Mouse (Mus musculus) forebrain, postnatal 0 days (tissue): ENCODE results near the gene Wdr75. TPM values are rescaled to one million over a fixed set of nuclear protein-coding genes. Genes with fewer than 3 reads are reported as not detected.
A peak's percentile ranks its signal among the peaks of the same experiment; 100 is the strongest.

Experiments
- ATAC-seq: fragments of 200-750 bp; cut with Nextera tagmentation; 2 replicates; pipeline ENCODE4 v1.8.0; 2017; ENCODE audit warnings: mild to moderate bottlenecking, moderate library complexity
- DNase-seq: peaks from one replicate; pipeline ENCODE4 v3.0.0-alpha.2; 2015
- H3K27ac ChIP-seq: fragments of 300-500 bp; sonication (generic); 2 replicates; pipeline ENCODE4 v1.5.1; 2014; ENCODE audit warnings: low read depth, mild to moderate bottlenecking, antibody characterized with exemption, low read length, moderate library complexity, mixed read lengths
- H3K27me3 ChIP-seq: fragments of 300-500 bp; sonication (generic); 2 replicates; pipeline ENCODE4 v1.6.1; 2014; ENCODE audit warnings: mild to moderate bottlenecking, low read length, mixed read lengths; ENCODE audit not compliant: insufficient read depth
- H3K36me3 ChIP-seq: fragments of 300-500 bp; sonication (generic); 2 replicates; pipeline ENCODE4 v1.6.1; 2014; ENCODE audit warnings: mild to moderate bottlenecking, moderate library complexity; ENCODE audit not compliant: insufficient read depth
- H3K4me1 ChIP-seq: fragments of 300-500 bp; sonication (generic); 2 replicates; pipeline ENCODE4 v1.6.1; 2014; ENCODE audit warnings: antibody characterized with exemption; ENCODE audit not compliant: insufficient read depth
- H3K4me2 ChIP-seq: fragments of 300-500 bp; sonication (generic); 2 replicates; pipeline ENCODE4 v1.6.1; 2014; ENCODE audit warnings: low read depth, mild to moderate bottlenecking, moderate library complexity
- H3K4me3 ChIP-seq: fragments of 300-500 bp; sonication (generic); 2 replicates; pipeline ENCODE4 v1.5.1; 2014; ENCODE audit warnings: low read depth, low read length, mixed read lengths
- H3K9ac ChIP-seq: fragments of 300-500 bp; sonication (generic); 2 replicates; pipeline ENCODE4 v1.6.1; 2014; ENCODE audit warnings: mild to moderate bottlenecking
- H3K9me3 ChIP-seq: fragments of 300-500 bp; sonication (generic); 2 replicates; pipeline ENCODE4 v1.6.1; 2016; ENCODE audit warnings: low read length
- CTCF ChIP-seq: sonication (generic); IDR thresholded peaks from 2 replicates; pipeline ENCODE4 v1.5.1; 2016; ENCODE audit warnings: antibody characterized with exemption, control low read depth, low read depth
- WGBS: fragments of 180-500 bp; shearing (Covaris S2); extraction: QIAGEN DNeasy Blood & Tissue Kit; methylation state at CpG from one replicate; pipeline ENCODE4 v1.1.7; 2014; 5-methylcytosine and 5-hydroxymethylcytosine counted together
- polyA plus RNA-seq: library from polyadenylated mRNA; unstranded; fragments of >200 nt; fragmentation: Nextera tagmentation; extraction: Ambion mirVana; gene quantifications from 2 replicates; pipeline ENCODE4 v1.2.1, GENCODE M21; 2015
- total RNA-seq: library from RNA; depleted of rRNA; stranded (reverse); fragments of >200 nt; gene quantifications from 2 replicates; pipeline ENCODE4 v1.2.3, GENCODE M21; 2014

The Wdr75 gene
- total and polyA plus RNA-seq, 2 experiments from 2014 or later, result 38.1 to 145 TPM

DNA sequence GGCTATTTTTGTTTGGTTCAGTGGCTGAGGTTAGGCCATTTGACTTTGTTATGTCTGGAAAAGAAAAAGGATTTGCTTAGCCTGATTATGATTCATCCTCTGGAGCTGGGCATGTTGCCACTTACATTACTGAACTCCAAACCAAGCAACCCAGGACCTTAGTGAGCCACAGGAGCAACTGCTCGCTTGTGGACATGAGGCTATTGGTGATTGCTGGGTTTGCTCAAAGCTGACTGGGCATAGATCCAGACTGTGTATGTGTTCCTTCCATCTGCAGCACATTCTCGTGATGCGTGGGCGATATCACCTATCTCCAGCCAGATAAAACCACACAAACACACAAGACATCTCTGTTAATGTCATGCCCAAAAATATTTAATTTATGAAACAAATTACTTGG lies 42.8 kb downstream of the Wdr75 start:
- Histone ChIP-seq H3K27me3 (no peaks in the 10 kb centered on the region), H3K9ac (no peak overlapping the region), H3K9me3 (no peaks in the 10 kb centered on the region), H3K4me1 (no peaks in the 10 kb centered on the region), H3K4me2 (no peak overlapping the region), H3K4me3 (no peak overlapping the region), H3K27ac (no peak overlapping the region), H3K36me3 (no peaks in the 10 kb centered on the region)
- TF ChIP-seq CTCF, result no peak
- DNase-seq (peak; percentile 26), ATAC-seq (peak; percentile 36; the same call in 1 of the 2 replicates)
- 43% methylated on average over 4 of the region's 4 CpGs for WGBS

DNA sequence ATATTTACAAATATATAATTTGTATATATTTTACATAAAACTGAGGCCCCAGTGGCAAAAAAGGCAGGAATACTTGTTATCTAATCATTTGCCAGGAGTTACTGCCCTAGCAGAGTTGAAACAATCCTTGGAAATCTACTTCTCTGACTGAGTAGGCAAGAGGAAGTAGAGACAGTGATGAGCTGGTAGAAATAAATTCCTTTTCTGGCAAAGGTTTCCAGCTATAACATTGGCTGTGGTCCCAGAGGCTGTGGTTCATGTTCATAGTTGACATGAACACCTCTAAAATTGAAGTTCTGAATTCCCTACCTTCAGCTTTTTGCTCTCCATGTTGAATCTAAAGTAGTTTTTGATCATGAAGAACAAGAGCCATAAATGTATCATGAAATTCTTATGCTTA lies 43.3 kb downstream of the Wdr75 start:
- H3K27me3 ChIP-seq, result no peaks in the 10 kb centered on the region
- H3K4me1 ChIP-seq, result no peaks in the 10 kb centered on the region
- no peaks in the 10 kb centered on the region for H3K9me3 ChIP-seq
- H3K4me2 ChIP-seq, result no peak overlapping the region
- no peak overlapping the region for H3K27ac ChIP-seq
- H3K9ac ChIP-seq, result no peak overlapping the region
- ATAC-seq (no peak), DNase-seq (no peak)
- no peak overlapping the region for H3K4me3 ChIP-seq
- no peak for TF ChIP-seq CTCF
- H3K36me3 ChIP-seq, result no peaks in the 10 kb centered on the region

DNA sequence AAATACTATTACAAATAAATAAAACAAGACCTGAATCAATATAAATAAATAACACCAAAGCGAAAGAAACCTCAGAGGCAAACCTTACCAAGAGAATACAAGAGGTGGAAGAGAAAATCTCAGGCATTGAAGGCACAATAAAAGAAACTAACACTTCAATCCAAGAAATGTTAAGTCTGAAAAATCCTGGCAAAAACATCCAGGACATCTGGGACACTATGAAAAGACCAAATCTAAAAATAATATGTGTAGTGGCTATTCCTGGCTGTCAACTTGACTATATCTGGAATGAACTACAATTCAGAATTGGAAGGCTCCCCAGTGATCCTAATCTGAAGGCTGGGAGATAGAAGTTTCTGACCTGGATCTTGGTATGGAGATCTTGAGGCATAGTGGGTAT lies 50.5 kb downstream of the Wdr75 start:
- H3K4me2 ChIP-seq, result no peak overlapping the region
- H3K9me3 ChIP-seq, result no peaks in the 10 kb centered on the region
- H3K4me3 ChIP-seq, result no peak overlapping the region
- H3K4me1 ChIP-seq, result no peaks in the 10 kb centered on the region
- no peaks in the 10 kb centered on the region for H3K36me3 ChIP-seq
- WGBS, result 82% methylated on average over 1 of the region's 1 CpGs
- H3K27ac ChIP-seq, result no peak overlapping the region
- no peak for DNase-seq
- H3K27me3 ChIP-seq, result no peaks in the 10 kb centered on the region
- no peak for ATAC-seq
- no peak overlapping the region for H3K9ac ChIP-seq
- TF ChIP-seq CTCF, result no peak

DNA sequence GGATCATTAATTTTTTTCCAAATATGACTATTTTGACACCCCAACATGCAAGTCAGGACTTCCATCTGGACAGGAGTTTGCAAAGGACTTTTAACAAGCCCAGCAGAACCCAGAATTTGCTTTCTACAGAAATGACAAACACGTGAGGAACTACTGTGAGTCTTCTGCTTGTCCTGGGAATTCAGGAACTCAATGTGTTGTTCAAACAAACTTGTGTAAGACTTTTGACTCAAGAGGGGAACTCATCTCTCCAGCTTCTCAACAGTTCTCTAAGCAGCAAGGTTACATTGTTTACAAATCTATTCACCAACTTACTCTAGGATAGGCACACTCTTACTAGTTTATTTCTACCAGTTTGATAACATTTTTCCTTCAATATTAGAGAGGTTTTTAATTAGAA lies 63.1 kb downstream of the Wdr75 start:
- 70% methylated on average over 1 of the region's 1 CpGs for WGBS
- Histone ChIP-seq H3K4me3 (no peak overlapping the region), H3K9ac (no peak overlapping the region), H3K27me3 (no peaks in the 10 kb centered on the region), H3K36me3 (no peaks in the 10 kb centered on the region), H3K4me2 (no peak overlapping the region), H3K4me1 (no peaks in the 10 kb centered on the region), H3K27ac (no peak overlapping the region), H3K9me3 (no peaks in the 10 kb centered on the region)
- ATAC-seq (no peak), DNase-seq (no peak)
- TF ChIP-seq CTCF, result no peak

DNA sequence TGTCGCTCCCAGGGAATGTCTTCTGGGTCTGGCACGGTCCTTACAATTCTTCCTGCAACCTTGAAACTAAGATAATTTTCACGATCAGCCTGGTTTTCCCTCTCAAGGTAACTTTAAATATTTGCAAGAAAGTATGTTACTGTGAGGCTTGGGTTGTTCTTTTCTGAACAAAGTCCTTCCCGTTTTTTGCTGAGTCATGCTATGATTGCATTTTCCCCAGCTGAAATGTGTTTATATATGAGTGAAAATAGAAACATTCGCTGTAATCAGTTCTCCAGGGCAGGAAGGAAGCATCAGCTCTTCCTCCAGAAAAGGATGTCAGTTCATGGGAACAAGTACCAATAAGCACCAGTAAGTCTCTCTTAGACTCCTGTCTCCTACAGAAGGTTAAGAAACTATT lies 65.4 kb downstream of the Wdr75 start:
- Histone ChIP-seq H3K4me2 (no peak overlapping the region), H3K36me3 (no peaks in the 10 kb centered on the region), H3K9ac (no peak overlapping the region), H3K27ac (no peak overlapping the region), H3K4me1 (no peaks in the 10 kb centered on the region), H3K9me3 (no peaks in the 10 kb centered on the region), H3K4me3 (no peak overlapping the region), H3K27me3 (no peaks in the 10 kb centered on the region)
- WGBS, result 74% methylated on average over 5 of the region's 5 CpGs
- no peak for DNase-seq
- TF ChIP-seq CTCF, result no peak
- no peak for ATAC-seq

DNA sequence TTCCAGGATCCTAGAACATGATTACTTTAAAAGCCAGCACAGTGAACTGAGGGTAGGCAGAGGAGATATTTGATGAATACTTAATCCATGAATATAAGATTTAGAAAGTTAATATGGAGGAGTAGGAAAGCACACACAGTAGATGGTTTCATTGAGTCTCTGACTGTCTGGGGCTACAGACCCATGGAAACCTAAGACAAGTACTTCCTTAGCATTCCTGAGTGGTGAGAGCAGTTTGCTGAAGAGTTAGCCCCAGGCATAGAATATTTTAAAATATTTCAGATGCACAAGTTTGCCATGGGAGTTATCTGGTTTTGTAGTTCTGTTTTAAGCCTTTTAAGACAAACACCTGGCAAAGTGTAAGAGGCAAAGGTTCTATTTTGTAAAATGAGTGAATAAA lies 66.2 kb downstream of the Wdr75 start:
- Histone ChIP-seq H3K27ac (no peak overlapping the region), H3K4me2 (no peak overlapping the region), H3K27me3 (no peaks in the 10 kb centered on the region), H3K4me1 (no peaks in the 10 kb centered on the region), H3K9ac (no peak overlapping the region), H3K9me3 (no peaks in the 10 kb centered on the region), H3K4me3 (no peak overlapping the region), H3K36me3 (no peaks in the 10 kb centered on the region)
- TF ChIP-seq CTCF, result no peak
- ATAC-seq (no peak), DNase-seq (no peak)

DNA sequence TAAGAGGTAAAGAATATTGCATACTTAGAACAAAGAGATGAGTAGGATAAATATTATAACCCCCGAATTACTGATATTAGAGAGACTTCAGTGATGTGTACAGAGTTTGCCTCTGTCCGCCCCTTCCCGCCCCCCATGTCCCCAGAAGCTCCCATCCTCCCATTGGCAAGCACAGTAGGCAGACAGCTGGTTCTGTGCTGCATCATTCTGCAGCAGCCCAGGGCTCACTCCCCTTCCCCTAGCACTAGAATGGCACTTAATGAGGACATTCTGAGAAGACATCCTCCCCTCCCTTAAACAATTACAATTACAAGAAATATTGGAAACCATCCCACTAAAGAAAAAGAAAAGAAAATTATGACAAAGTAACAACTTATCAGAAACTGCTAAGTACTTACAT lies 68.7 kb downstream of the Wdr75 start:
- no peaks in the 10 kb centered on the region for H3K36me3 ChIP-seq
- TF ChIP-seq CTCF, result no peak
- H3K27me3 ChIP-seq, result no peaks in the 10 kb centered on the region
- no peak overlapping the region for H3K9ac ChIP-seq
- 90% methylated on average over 3 of the region's 3 CpGs for WGBS
- H3K27ac ChIP-seq, result no peak overlapping the region
- no peak overlapping the region for H3K4me2 ChIP-seq
- no peaks in the 10 kb centered on the region for H3K9me3 ChIP-seq
- H3K4me1 ChIP-seq, result no peaks in the 10 kb centered on the region
- ATAC-seq (no peak), DNase-seq (no peak)
- H3K4me3 ChIP-seq, result no peak overlapping the region

DNA sequence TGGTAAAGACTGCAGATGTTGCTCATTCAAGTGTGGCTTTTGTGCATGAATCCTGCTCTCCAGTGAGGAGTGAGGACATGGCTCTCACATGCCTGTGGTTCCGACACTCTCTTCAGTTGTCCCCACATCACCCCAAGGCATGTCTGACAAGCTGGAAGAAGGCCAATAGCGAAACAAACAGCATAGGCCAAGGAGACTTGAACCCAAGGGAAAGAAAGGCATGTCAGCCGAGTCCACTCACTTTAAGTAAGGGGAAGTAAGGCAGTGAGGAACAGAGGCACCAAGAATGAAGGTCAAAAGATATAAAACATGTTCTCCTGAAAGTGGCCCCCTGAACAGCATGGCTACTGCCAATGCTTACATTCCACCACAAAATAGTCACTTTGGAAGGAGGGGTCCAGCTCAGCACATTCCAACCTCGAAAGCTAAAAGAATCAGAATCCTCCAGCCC lies 69.6 kb downstream of the Wdr75 start:
- ATAC-seq (no peak), DNase-seq (no peak)
- no peak overlapping the region for H3K9ac ChIP-seq
- 60% methylated on average over 4 of the region's 4 CpGs for WGBS
- H3K36me3 ChIP-seq, result no peaks in the 10 kb centered on the region
- H3K27me3 ChIP-seq, result no peaks in the 10 kb centered on the region
- no peak overlapping the region for H3K4me3 ChIP-seq
- no peak for TF ChIP-seq CTCF
- H3K4me2 ChIP-seq, result no peak overlapping the region
- H3K9me3 ChIP-seq, result no peaks in the 10 kb centered on the region
- no peaks in the 10 kb centered on the region for H3K4me1 ChIP-seq
- no peak overlapping the region for H3K27ac ChIP-seq
